ENCODE assay signal across 9 mouse cellular contexts in the genomic region with DNA sequence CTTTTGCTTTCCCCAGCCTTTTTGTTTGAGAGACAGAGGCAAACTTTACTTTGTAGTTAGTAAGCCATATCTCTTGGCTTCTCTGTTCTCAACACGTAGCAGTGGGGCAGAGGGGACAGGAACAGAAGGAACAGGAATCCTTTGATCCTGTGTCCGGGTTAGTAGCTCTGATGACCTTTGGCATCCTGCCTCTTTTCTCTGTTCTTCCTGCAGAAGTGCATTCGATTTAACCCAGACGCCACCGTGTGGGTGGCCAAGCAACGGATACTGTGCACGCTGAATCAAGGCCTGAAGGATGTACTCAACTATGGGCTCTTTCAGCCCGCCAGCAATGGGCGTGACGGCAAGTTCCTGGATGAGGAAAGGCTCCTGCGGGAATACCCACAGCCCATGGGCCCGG. TPM values are rescaled to one million over a fixed set of nuclear protein-coding genes. Genes with fewer than 3 reads are reported as not detected.
DNase-seq lines count a peak whose midpoint lies in the region; ATAC-seq and TF ChIP-seq lines count a peak whose summit lies in the region.
"Had no signal": no experiment of that assay in that cellular context is flagged by ENCODE, and none has a peak within 500 bp of the region (broad histone marks: within the 10 kb centered on the region; RNA-seq: fewer than 3 reads in every experiment).

No protein-coding gene starts in this region.

- H3K9me3 ChIP-seq in forebrain, embryonic 14.5 days (replicated peaks; ENCODE audit: control insufficient read depth, low read length): no peaks in the 10 kb centered on the region
- H3K9me3 ChIP-seq in forebrain, embryonic 13.5 days (replicated peaks): no peaks in the 10 kb centered on the region
- H3K9me3 ChIP-seq in liver, embryonic 15.5 days (replicated peaks): no peaks in the 10 kb centered on the region
- H3K9me3 ChIP-seq: limb, embryonic 13.5 days had no signal

- no peak overlapping the region for H3K4me2 ChIP-seq in forebrain, embryonic 14.5 days (ENCODE audit: low read length)
- no peak overlapping the region for H3K4me2 ChIP-seq in forebrain, embryonic 13.5 days
- H3K4me2 ChIP-seq in liver, embryonic 15.5 days: no peak overlapping the region
- H3K4me2 ChIP-seq: limb, embryonic 13.5 days had no signal

- peak; percentile 36 for DNase-seq in forebrain, embryonic 14.5 days (ENCODE audit: low spot score)
- peak; percentile 60 for DNase-seq in Muller cell, postnatal 12 days (ENCODE audit: inconsistent ontology term)
- peak; percentile 41 for DNase-seq in heart, postnatal 4 days
- no peak for DNase-seq in thymus, adult 2 months
- DNase-seq in spleen, adult 18-20 months: no peak

- H3K36me3 ChIP-seq in forebrain, embryonic 14.5 days (ENCODE audit: control insufficient read depth, insufficient read depth, low read length): no peaks in the 10 kb centered on the region
- no peaks in the 10 kb centered on the region for H3K36me3 ChIP-seq in forebrain, embryonic 13.5 days (ENCODE audit: poor library complexity, severe bottlenecking)
- no peaks in the 10 kb centered on the region for H3K36me3 ChIP-seq in liver, embryonic 15.5 days (replicated peaks)
- no peaks in the 10 kb centered on the region for H3K36me3 ChIP-seq in thymus, adult 2 months (ENCODE audit: control insufficient read depth, insufficient read depth, low read length)
- H3K36me3 ChIP-seq: limb, embryonic 13.5 days had no signal

- H3K9ac ChIP-seq in forebrain, embryonic 14.5 days (ENCODE audit: low read length): no peak overlapping the region
- no peak overlapping the region for H3K9ac ChIP-seq in forebrain, embryonic 13.5 days
- H3K9ac ChIP-seq in liver, embryonic 15.5 days: no peak overlapping the region
- H3K9ac ChIP-seq: limb, embryonic 13.5 days had no signal

- H3K27me3 ChIP-seq in forebrain, embryonic 14.5 days (replicated peaks; ENCODE audit: control insufficient read depth, insufficient read depth, low read length): no peaks in the 10 kb centered on the region
- no peaks in the 10 kb centered on the region for H3K27me3 ChIP-seq in forebrain, embryonic 13.5 days
- H3K27me3 ChIP-seq in liver, embryonic 15.5 days: no peaks in the 10 kb centered on the region
- H3K27me3 ChIP-seq in thymus, adult 2 months (ENCODE audit: control insufficient read depth, insufficient read depth, low read length): no peaks in the 10 kb centered on the region
- H3K27me3 ChIP-seq: limb, embryonic 13.5 days had no signal

- TF ChIP-seq CTCF in thymus, adult 2 months (IDR thresholded peaks at IDR 0.05; ENCODE audit: borderline replicate concordance, control insufficient read depth, extremely low read depth, insufficient read depth, low read length, poor library complexity): no peak

- WGBS in forebrain, embryonic 14.5 days: 18% methylated on average over 12 of the region's 12 CpGs
- 15% methylated on average over 12 of the region's 12 CpGs for WGBS in forebrain, embryonic 13.5 days
- WGBS in liver, embryonic 15.5 days (ENCODE audit: insufficient replicate concordance): 15% methylated on average over 12 of the region's 12 CpGs
- 16% methylated on average over 12 of the region's 12 CpGs for WGBS in thymus, adult 2 months

- no peak for ATAC-seq in forebrain, embryonic 14.5 days
- ATAC-seq in forebrain, embryonic 13.5 days: no peak
- ATAC-seq in liver, embryonic 15.5 days (ENCODE audit: insufficient read depth): peak; percentile 34
- ATAC-seq in cerebellum, adult (ENCODE audit: insufficient number of reproducible peaks, low FRiP score, low TSS enrichment): no peak

- no peak overlapping the region for H3K4me3 ChIP-seq in forebrain, embryonic 14.5 days (ENCODE audit: low read depth, low read length)
- no peak overlapping the region for H3K4me3 ChIP-seq in forebrain, embryonic 13.5 days
- H3K4me3 ChIP-seq in liver, embryonic 15.5 days (replicated peaks): no peak overlapping the region
- H3K4me3 ChIP-seq in thymus, adult 2 months (ENCODE audit: control insufficient read depth, insufficient read depth, low read length): no peak overlapping the region
- H3K4me3 ChIP-seq: limb, embryonic 13.5 days had no signal

- H3K4me1 ChIP-seq in forebrain, embryonic 14.5 days (ENCODE audit: control insufficient read depth, insufficient read depth, low read length): no peaks in the 10 kb centered on the region
- H3K4me1 ChIP-seq in forebrain, embryonic 13.5 days: 0 out of 2 replicates have a peak, but pooled peaks cover 3% of the 10 kb centered on the region
- peaks cover 5% of the 10 kb centered on the region; the same call in 1 of the 2 replicates for H3K4me1 ChIP-seq in liver, embryonic 15.5 days (replicated peaks)
- H3K4me1 ChIP-seq in thymus, adult 2 months (replicated peaks; ENCODE audit: control insufficient read depth, insufficient read depth, low read length): no peaks in the 10 kb centered on the region

- H3K27ac ChIP-seq in forebrain, embryonic 14.5 days (ENCODE audit: low read depth, low read length): no peak overlapping the region
- H3K27ac ChIP-seq in forebrain, embryonic 13.5 days: no peak overlapping the region
- 0 out of 2 replicates have a peak overlapping the region, but pooled peaks have one; percentile 48 for H3K27ac ChIP-seq in liver, embryonic 15.5 days (replicated peaks)
- no peak overlapping the region for H3K27ac ChIP-seq in thymus, adult 2 months (ENCODE audit: control insufficient read depth, insufficient read depth, low read length)
- H3K27ac ChIP-seq: limb, embryonic 13.5 days had no signal

- TF ChIP-seq POLR2A in thymus, adult 2 months (IDR thresholded peaks at IDR 0.05; ENCODE audit: control insufficient read depth, extremely low read depth, insufficient read depth, low read length, poor library complexity): no peak

RNA-seq across cellular contexts. Expression of a gene that starts 50.3 kb away (rescaled TPM):
- 4.6 and 5.6 TPM in 2 replicates for polyA plus RNA-seq in forebrain, embryonic 14.5 days (2014; fragmentation: Nextera tagmentation; extraction: Ambion mirVana)
- 4.1 and 4.9 TPM in 2 replicates for polyA plus RNA-seq in forebrain, embryonic 13.5 days (2015; fragmentation: Nextera tagmentation; extraction: Ambion mirVana)
- total RNA-seq in heart, postnatal 4 days (2021): under 1 TPM; 0.88 to 0.97 TPM
- polyA plus RNA-seq in liver, embryonic 15.5 days (2015; fragmentation: Nextera tagmentation; extraction: Ambion mirVana): 0.54 and 0.66 TPM in 2 replicates
- polyA plus RNA-seq in thymus, adult 2 months (2012; rRNA removed): 1.8 and 2.8 TPM in 2 replicates

Comparison
In these comparisons a context has a peak if more than half of its experiments do, and no peak if none do; other contexts are left out.
1. DNase-seq: peak in forebrain, embryonic 14.5 days (single experiment), Muller cell, postnatal 12 days (single experiment) and heart, postnatal 4 days (single experiment); none in thymus, adult 2 months (single experiment) and spleen, adult 18-20 months (0 of 2).